In genomic region chr10:21161359-21162094, GRCm38 (mm10) we compare ENCODE assay signal across 8 mouse cellular contexts. TPM values are rescaled to one million over a fixed set of nuclear protein-coding genes. Genes with fewer than 3 reads are reported as not detected.
DNase-seq lines count a peak whose midpoint lies in the region; ATAC-seq and TF ChIP-seq lines count a peak whose summit lies in the region.

No protein-coding gene starts in this region.

- H3K9ac ChIP-seq in heart, embryonic 14.5 days (ENCODE audit: low read length) = peak overlapping the region; percentile 82
- H3K9ac ChIP-seq in MEL (ENCODE audit: control insufficient read depth, low read depth, low read length, poor library complexity, severe bottlenecking) = peak overlapping the region; percentile 99
- H3K9ac ChIP-seq in forebrain, embryonic 13.5 days = peak overlapping the region; percentile 81
- peak overlapping the region; percentile 86 for H3K9ac ChIP-seq in limb, embryonic 13.5 days
- peak overlapping the region; percentile 70 for H3K9ac ChIP-seq in neural tube, embryonic 12.5 days

- peaks cover 44% of the 10 kb centered on the region for H3K79me2 ChIP-seq in MEL (ENCODE audit: control insufficient read depth, insufficient read depth, low read length, poor library complexity)

- intact Hi-C loops in heart, postnatal 14 days (cut with DNase I) = no loop called here

- no peaks in the 10 kb centered on the region for H3K36me3 ChIP-seq in heart, embryonic 14.5 days (ENCODE audit: control insufficient read depth, insufficient read depth, low read length)
- peaks cover 3 to 19% of the 10 kb centered on the region in 2 experiments; a peak in 3 of 4 replicates for H3K36me3 ChIP-seq in MEL (ENCODE audit: control insufficient read depth in 1 of 2, insufficient read depth in 2 of 2, low read length in 2 of 2)
- H3K36me3 ChIP-seq in forebrain, embryonic 13.5 days (ENCODE audit: poor library complexity, severe bottlenecking) = no peaks in the 10 kb centered on the region
- H3K36me3 ChIP-seq in limb, embryonic 13.5 days = no peaks in the 10 kb centered on the region
- no peaks in the 10 kb centered on the region for H3K36me3 ChIP-seq in neural tube, embryonic 12.5 days

- H3K9me3 ChIP-seq in heart, embryonic 14.5 days (ENCODE audit: control insufficient read depth, low read length) = no peaks in the 10 kb centered on the region
- no peaks in the 10 kb centered on the region for H3K9me3 ChIP-seq in MEL (replicated peaks; ENCODE audit: insufficient read depth, low read length)
- no peaks in the 10 kb centered on the region for H3K9me3 ChIP-seq in forebrain, embryonic 13.5 days (replicated peaks)
- no peaks in the 10 kb centered on the region for H3K9me3 ChIP-seq in limb, embryonic 13.5 days
- no peaks in the 10 kb centered on the region for H3K9me3 ChIP-seq in neural tube, embryonic 12.5 days

- WGBS in heart, embryonic 14.5 days = 4% methylated on average over 20 of the region's 20 CpGs
- WGBS in forebrain, embryonic 13.5 days = 3% methylated on average over 20 of the region's 20 CpGs
- 3% methylated on average over 20 of the region's 20 CpGs for whole genome bisulfite sequencing in limb, embryonic 13.5 days
- 4% methylated on average over 20 of the region's 20 CpGs for WGBS in neural tube, embryonic 12.5 days

- ATAC-seq in heart, embryonic 14.5 days (ENCODE audit: insufficient number of reproducible peaks, insufficient read depth, low FRiP score, low read depth) = 0 out of 2 replicates have a peak, but pooled peaks have one; percentile 3
- ATAC-seq in forebrain, embryonic 13.5 days = peak; percentile 57
- ATAC-seq in limb, embryonic 13.5 days (ENCODE audit: low FRiP score, low read depth) = peak; percentile 53
- peak; percentile 57 for ATAC-seq in neural tube, embryonic 12.5 days (ENCODE audit: low FRiP score, low read depth)

- TF ChIP-seq EP300 in MEL (IDR thresholded peaks at IDR 0.05; ENCODE audit: low read depth in 1 of 2, low read length in 2 of 2) = no peak

- no peak for TF ChIP-seq RAD21 in MEL (IDR thresholded peaks at IDR 0.05; ENCODE audit: low read depth, low read length)

- DNase-seq in heart, postnatal 14 days = no peak
- DNase-seq in MEL (ENCODE audit: low read depth, low spot score) = peak; percentile 84
- no peak for DNase-seq in urinary bladder, postnatal 14 days (ENCODE audit: low spot score)
- DNase-seq in ovary, adult 18-20 months (ENCODE audit: low spot score) = no peak

- H3K4me1 ChIP-seq in heart, embryonic 14.5 days (ENCODE audit: control insufficient read depth in 2 of 2, insufficient read depth in 2 of 2, low read length in 2 of 2) = peaks cover 2 to 21% of the 10 kb centered on the region in 2 experiments; a peak in 2 of 4 replicates
- peaks cover 2 to 11% of the 10 kb centered on the region in 2 experiments; a peak in 3 of 4 replicates for H3K4me1 ChIP-seq in MEL (ENCODE audit: control insufficient read depth in 1 of 2, insufficient read depth in 2 of 2, low read length in 2 of 2)
- H3K4me1 ChIP-seq in forebrain, embryonic 13.5 days = peaks cover 22% of the 10 kb centered on the region
- H3K4me1 ChIP-seq in limb, embryonic 13.5 days = peaks cover 24% of the 10 kb centered on the region
- peaks cover 15% of the 10 kb centered on the region for H3K4me1 ChIP-seq in neural tube, embryonic 12.5 days

- H3K4me3 ChIP-seq in heart, embryonic 14.5 days (ENCODE audit: control insufficient read depth in 1 of 2, insufficient read depth in 1 of 2, low read depth in 1 of 2, low read length in 2 of 2) = peak overlapping the region; percentile 65 to 74
- peak overlapping the region; percentile 66 to 89 for H3K4me3 ChIP-seq in MEL (ENCODE audit: control insufficient read depth in 1 of 2, insufficient read depth in 1 of 2, low read depth in 2 of 2, low read length in 2 of 2)
- peak overlapping the region; percentile 69 for H3K4me3 ChIP-seq in forebrain, embryonic 13.5 days
- H3K4me3 ChIP-seq in limb, embryonic 13.5 days = peak overlapping the region; percentile 70
- H3K4me3 ChIP-seq in neural tube, embryonic 12.5 days = peak overlapping the region; percentile 73

- TF ChIP-seq POLR2A in MEL (IDR thresholded peaks at IDR 0.05; ENCODE audit: control insufficient read depth in 1 of 2, insufficient read depth in 1 of 2, low read depth in 1 of 2, low read length in 2 of 2, poor library complexity in 1 of 2) = peak in 1 of 2 experiments; percentile 50; a peak in 2 of 4 replicates

- peak overlapping the region; percentile 99 for H3K4me2 ChIP-seq in heart, embryonic 14.5 days (ENCODE audit: low read length)
- peak overlapping the region; percentile 99 for H3K4me2 ChIP-seq in forebrain, embryonic 13.5 days
- peak overlapping the region; percentile 99 for H3K4me2 ChIP-seq in limb, embryonic 13.5 days (replicated peaks)
- H3K4me2 ChIP-seq in neural tube, embryonic 12.5 days (replicated peaks) = peak overlapping the region; percentile 99

- peaks cover 37% of the 10 kb centered on the region for H3K27me3 ChIP-seq in heart, embryonic 14.5 days (ENCODE audit: control insufficient read depth, insufficient read depth, low read length)
- H3K27me3 ChIP-seq in MEL (ENCODE audit: control insufficient read depth in 1 of 2, insufficient read depth in 2 of 2, low read length in 2 of 2) = no peaks in the 10 kb centered on the region
- H3K27me3 ChIP-seq in forebrain, embryonic 13.5 days = peaks cover 41% of the 10 kb centered on the region
- peaks cover 39% of the 10 kb centered on the region for H3K27me3 ChIP-seq in limb, embryonic 13.5 days
- H3K27me3 ChIP-seq in neural tube, embryonic 12.5 days (replicated peaks) = peaks cover 31% of the 10 kb centered on the region

- TF ChIP-seq CTCF in MEL (IDR thresholded peaks at IDR 0.05 in 2 of 3, conservative IDR thresholded peaks at IDR 0.05 in 1 of 3; ENCODE audit: control insufficient read depth in 1 of 3, insufficient read depth in 1 of 3, low read depth in 2 of 3, low read length in 3 of 3, poor library complexity in 1 of 3, severe bottlenecking in 1 of 3) = no peak

- no peak overlapping the region for H3K27ac ChIP-seq in heart, embryonic 14.5 days (replicated peaks in 1 of 2; ENCODE audit: control insufficient read depth in 1 of 2, insufficient read depth in 1 of 2, low read depth in 2 of 2, low read length in 2 of 2)
- H3K27ac ChIP-seq in MEL (ENCODE audit: control insufficient read depth, low read depth, low read length) = peak overlapping the region; percentile 98
- peak overlapping the region; percentile 61; the same call in 1 of the 2 replicates for H3K27ac ChIP-seq in forebrain, embryonic 13.5 days
- no peak overlapping the region for H3K27ac ChIP-seq in limb, embryonic 13.5 days
- no peak overlapping the region for H3K27ac ChIP-seq in neural tube, embryonic 12.5 days

TF ChIP-seq in MEL, 35 proteins besides CTCF, POLR2A, EP300 and RAD21:
- 0 out of 2 replicates have a peak, but pooled peaks have one; percentile 4 for TF ChIP-seq RCOR1 (IDR thresholded peaks at IDR 0.05; ENCODE audit: low read depth, low read length)
- peak; percentile 62; the same call in 1 of the 2 replicates for TF ChIP-seq TBP (IDR thresholded peaks at IDR 0.05; ENCODE audit: low read depth, low read length)
- no peak; the same call in 1 of the 2 replicates for TF ChIP-seq MAZ (IDR thresholded peaks at IDR 0.05; ENCODE audit: low read depth, low read length)
- TF ChIP-seq POLR2AphosphoS5 (IDR thresholded peaks at IDR 0.05; ENCODE audit: borderline replicate concordance, low read depth, low read length) = no peak
- peak; percentile 25; the same call in 1 of the 2 replicates for TF ChIP-seq ZMIZ1 (IDR thresholded peaks at IDR 0.05; ENCODE audit: low read depth, low read length)
- peak; percentile 21 for TF ChIP-seq SIN3A (IDR thresholded peaks at IDR 0.05; ENCODE audit: low read length)
- no peak for TF ChIP-seq MYB (IDR thresholded peaks at IDR 0.05; ENCODE audit: low read depth, low read length)
- TF ChIP-seq GATA1 (IDR thresholded peaks at IDR 0.05; ENCODE audit: low read depth, low read length) = peak; percentile 48; the same call in 1 of the 2 replicates
- no peak for TF ChIP-seq TCF12 (IDR thresholded peaks at IDR 0.05; ENCODE audit: low read depth, low read length)
- 0 out of 2 replicates have a peak, but pooled peaks have one; percentile 22 for TF ChIP-seq HCFC1 (IDR thresholded peaks at IDR 0.05; ENCODE audit: low read depth, low read length)
- no peak for TF ChIP-seq USF2 (IDR thresholded peaks at IDR 0.05; ENCODE audit: borderline replicate concordance in 1 of 2, insufficient read depth in 1 of 2, low read depth in 1 of 2, low read length in 2 of 2)
- no peak for TF ChIP-seq MEF2A (IDR thresholded peaks at IDR 0.05; ENCODE audit: extremely low read depth, insufficient replicate concordance, low read depth, low read length, poor library complexity, severe bottlenecking)
- no peak for TF ChIP-seq CHD1 (IDR thresholded peaks at IDR 0.05; ENCODE audit: low read depth, low read length)
- TF ChIP-seq MXI1 (IDR thresholded peaks at IDR 0.05; ENCODE audit: low read depth, low read length) = peak; percentile 60

RNA-seq across cellular contexts. Expression of gene Myb, which starts 0.7 kb away (rescaled TPM):
- 0.90 and 1.0 TPM in 2 replicates for polyA plus RNA-seq in heart, embryonic 14.5 days (2014; fragmentation: Nextera tagmentation; extraction: Ambion mirVana)
- 1 to 10 TPM in 1 of 2 experiments, under 1 TPM in 1; 0.62 to 8.9 TPM for total RNA-seq in heart, postnatal 14 days (2021)
- 125 and 133 TPM in 2 replicates for total RNA-seq in MEL (2012; rRNA removed)
- 100 to 1,000 TPM; 155 to 245 TPM for polyA plus RNA-seq in MEL (2012; ENCODE audit: insufficient read depth in 1 of 2, insufficient read length in 2 of 2, low read depth in 1 of 2, low replicate concordance in 2 of 2, missing spikeins in 1 of 2)
- polyA plus RNA-seq in forebrain, embryonic 13.5 days (2015; fragmentation: Nextera tagmentation; extraction: Ambion mirVana) = 5.6 and 6.2 TPM in 2 replicates
- polyA plus RNA-seq in limb, embryonic 13.5 days (2015; fragmentation: Nextera tagmentation; extraction: Ambion mirVana) = 4.6 TPM in 2 replicates
- polyA plus RNA-seq in neural tube, embryonic 12.5 days (2016; fragmentation: Nextera tagmentation; extraction: Ambion mirVana) = 3.8 and 3.9 TPM in 2 replicates

Comparison
In these comparisons a context has a peak if more than half of its experiments do, and no peak if none do; other contexts are left out.
1. ATAC-seq: peak in every context shown above with its lines; median percentile 57 in forebrain, embryonic 13.5 days; 57 in neural tube, embryonic 12.5 days; 53 in limb, embryonic 13.5 days; 3 in heart, embryonic 14.5 days.
2. H3K27ac ChIP-seq: peak in MEL (single experiment) and forebrain, embryonic 13.5 days (single experiment); none in heart, embryonic 14.5 days (0 of 2), limb, embryonic 13.5 days (single experiment) and neural tube, embryonic 12.5 days (single experiment).
3. RNA of gene Myb, which starts 0.7 kb away (polyA plus RNA-seq): 155 to 245 TPM in MEL; 5.6 to 6.2 TPM in forebrain, embryonic 13.5 days, 4.6 TPM in limb, embryonic 13.5 days, 3.8 to 3.9 TPM in neural tube, embryonic 12.5 days and 0.90 to 1.0 TPM in heart, embryonic 14.5 days; every median in the first group is over 10 times any median in the second.
4. Peak in every context shown above with its lines, with median percentiles within 50 percentile points of each other: H3K4me2 ChIP-seq, H3K4me3 ChIP-seq and H3K9ac ChIP-seq.